Mouse (Mus musculus) thymus, adult 2 months (tissue): ENCODE measurements around the gene Gm20388.

Experiments used
- CTCF ChIP-seq: fragments of 200-500 bp; IDR thresholded peaks from 2 replicates; pipeline ENCODE4 v1.5.1; 2012; ENCODE audit warnings: mild to moderate bottlenecking, control low read depth, low read length, moderate library complexity, borderline replicate concordance; ENCODE audit not compliant: control insufficient read depth, poor library complexity, insufficient read depth; ENCODE audit errors: extremely low read depth
- POLR2A ChIP-seq: fragments of 200-500 bp; IDR thresholded peaks from 2 replicates; pipeline ENCODE4 v1.6.1; 2012; ENCODE audit warnings: mild to moderate bottlenecking, low read length, control low read depth, moderate library complexity; ENCODE audit not compliant: control insufficient read depth, poor library complexity, insufficient read depth; ENCODE audit errors: extremely low read depth

- TF ChIP-seq CTCF: no peak
- no peak for TF ChIP-seq POLR2A
These were observed 2382.8 kb downstream of the Gm20388 start for GRCm38 (mm10) chr8:122293484-122293883.
